Mouse (Mus musculus) splenic B cell, adult 2 months (primary cell): ENCODE data around the gene Snupn.

Experiments
- DNase-seq: peaks from one replicate; pipeline ENCODE4 v3.0.0-alpha.2; 2011; ENCODE audit warnings: low read depth, low spot score
- H3K27me3 ChIP-seq: 2 replicates; pipeline ENCODE4 v1.6.1; 2012; ENCODE audit warnings: mild to moderate bottlenecking, low read length, moderate library complexity, mixed read lengths; ENCODE audit not compliant: control insufficient read depth, poor library complexity, insufficient read depth, severe bottlenecking
- H3K36me3 ChIP-seq: 2 replicates; pipeline ENCODE4 v1.6.1; 2012; ENCODE audit warnings: mild to moderate bottlenecking, low read length, moderate library complexity, mixed read lengths; ENCODE audit not compliant: control insufficient read depth, poor library complexity, insufficient read depth, severe bottlenecking

Gene Snupn

GRCm38 (mm10) chr9:57012895-57013294 lies 62.2 kb downstream of the Snupn start:
- Histone ChIP-seq H3K36me3 (0 out of 2 replicates have a peak, but pooled peaks cover 2% of the 10 kb centered on the region), H3K27me3 (no peaks in the 10 kb centered on the region)
- DNase-seq, result no peak

DNA sequence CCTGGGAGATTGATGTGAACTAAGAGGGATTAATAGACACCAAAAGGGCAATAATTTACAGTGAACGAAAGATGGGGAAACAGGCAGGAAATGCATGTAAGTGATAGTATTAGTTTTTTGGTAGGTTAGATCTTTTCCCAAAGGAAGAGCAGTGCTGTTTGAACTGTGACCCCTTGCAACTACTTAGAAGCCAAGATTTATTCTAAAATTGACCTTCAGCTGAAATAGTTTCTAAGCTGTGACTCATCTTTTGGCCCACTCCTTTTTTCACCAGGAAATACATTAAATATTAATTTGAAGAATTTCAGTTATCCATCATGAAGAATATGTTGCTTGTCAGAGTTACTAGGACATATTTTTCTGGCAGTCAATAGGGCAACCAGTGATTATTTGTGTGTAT lies 63.1 kb downstream of the Snupn start:
- H3K27me3 ChIP-seq, result no peaks in the 10 kb centered on the region
- H3K36me3 ChIP-seq, result 0 out of 2 replicates have a peak, but pooled peaks cover 2% of the 10 kb centered on the region
- no peak for DNase-seq

- H3K36me3 ChIP-seq, result 0 out of 2 replicates have a peak, but pooled peaks cover 2% of the 10 kb centered on the region
- no peaks in the 10 kb centered on the region for H3K27me3 ChIP-seq
- DNase-seq, result no peak
Observed at GRCm38 (mm10) chr9:57014766-57015165, 64.1 kb downstream of the Snupn start.

GRCm38 (mm10) chr9:57017631-57018030 lies 67.0 kb downstream of the Snupn start:
- peaks cover 4% of the 10 kb centered on the region; the same call in 1 of the 2 replicates for H3K36me3 ChIP-seq
- no peak for DNase-seq
- H3K27me3 ChIP-seq, result no peaks in the 10 kb centered on the region

GRCm38 (mm10) chr9:57031756-57032155 lies 81.1 kb downstream of the Snupn start:
- DNase-seq, result no peak
- Histone ChIP-seq H3K27me3 (no peaks in the 10 kb centered on the region), H3K36me3 (no peaks in the 10 kb centered on the region; the same call in 1 of the 2 replicates)
